Mouse (Mus musculus) erythroblast, embryonic 14.5 days (primary cell): ENCODE measurements around the gene Diaph2. TPM values are rescaled to one million over a fixed set of nuclear protein-coding genes. Genes with fewer than 3 reads are reported as not detected.

Experiments
- H3K27me3 ChIP-seq: 2 replicates; pipeline ENCODE4 v1.6.1; 2012; ENCODE audit warnings: inconsistent platforms; ENCODE audit not compliant: control insufficient read depth
- H3K36me3 ChIP-seq: 2 replicates; pipeline ENCODE4 v1.6.1; 2012; ENCODE audit warnings: mild to moderate bottlenecking, inconsistent platforms; ENCODE audit not compliant: control insufficient read depth
- H3K4me1 ChIP-seq: 2 replicates; pipeline ENCODE4 v1.6.1; 2012; ENCODE audit warnings: inconsistent platforms; ENCODE audit not compliant: control insufficient read depth
- H3K4me3 ChIP-seq: replicated peaks from 2 replicates; pipeline ENCODE3; 2012; ENCODE audit warnings: moderate library complexity, mild to moderate bottlenecking, inconsistent platforms
- H3K9me3 ChIP-seq: 2 replicates; pipeline ENCODE4 v1.6.1; 2012; ENCODE audit warnings: low read length, inconsistent platforms, mixed read lengths; ENCODE audit not compliant: control insufficient read depth
- GATA1 ChIP-seq: IDR thresholded peaks from 2 replicates; pipeline ENCODE4 v1.6.1; 2012; ENCODE audit warnings: low read length, inconsistent platforms, mixed read lengths
- TAL1 ChIP-seq: IDR thresholded peaks from 3 replicates; pipeline ENCODE4 v1.6.1; 2012; ENCODE audit warnings: low read length, inconsistent platforms, mixed read lengths
- polyA plus RNA-seq: library from polyadenylated mRNA; stranded (reverse); fragments of >175 nt; gene quantifications from 2 replicates; pipeline ENCODE4 v1.2.3, GENCODE M21; 2012

The Diaph2 gene
- polyA plus RNA-seq, 1 experiment: not detected

- H3K27me3 ChIP-seq: no peaks in the 10 kb centered on the region
- no peak overlapping the region for H3K4me3 ChIP-seq
- H3K36me3 ChIP-seq: no peaks in the 10 kb centered on the region
- TF ChIP-seq GATA1 (no peak), TAL1 (no peak)
- no peaks in the 10 kb centered on the region for H3K9me3 ChIP-seq
- no peaks in the 10 kb centered on the region for H3K4me1 ChIP-seq
Observed at GRCm38 (mm10) chrX:130212227-130212626, 462.7 kb downstream of the Diaph2 start.

DNA sequence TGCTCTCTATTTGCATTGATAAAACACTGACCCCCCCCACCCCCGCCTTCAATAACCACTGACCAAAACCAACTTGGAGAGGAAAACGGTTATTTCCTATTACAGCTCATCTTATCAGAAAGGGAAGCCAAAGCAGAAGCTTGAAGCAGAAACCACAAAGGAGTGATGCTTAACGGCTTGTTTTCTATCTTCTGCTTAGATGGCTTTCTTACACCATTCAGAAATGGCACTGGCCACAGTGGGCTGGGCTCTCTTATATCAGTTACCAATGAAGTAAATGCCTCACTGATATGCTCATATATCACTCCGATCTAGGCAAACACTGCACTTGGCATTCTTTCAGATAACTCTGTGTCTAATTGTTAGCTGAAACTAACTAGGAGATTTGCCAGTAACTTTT, 463.2 kb downstream of the Diaph2 start:
- H3K4me1 ChIP-seq: no peaks in the 10 kb centered on the region
- no peaks in the 10 kb centered on the region for H3K36me3 ChIP-seq
- no peaks in the 10 kb centered on the region for H3K27me3 ChIP-seq
- TF ChIP-seq TAL1 (no peak), GATA1 (no peak)
- no peak overlapping the region for H3K4me3 ChIP-seq
- no peaks in the 10 kb centered on the region for H3K9me3 ChIP-seq

- Histone ChIP-seq H3K4me3 (no peak overlapping the region), H3K27me3 (no peaks in the 10 kb centered on the region), H3K36me3 (no peaks in the 10 kb centered on the region), H3K9me3 (no peaks in the 10 kb centered on the region), H3K4me1 (no peaks in the 10 kb centered on the region)
- TF ChIP-seq GATA1 (no peak), TAL1 (no peak)
Observed at GRCm38 (mm10) chrX:130230045-130230444, 480.5 kb downstream of the Diaph2 start.

DNA sequence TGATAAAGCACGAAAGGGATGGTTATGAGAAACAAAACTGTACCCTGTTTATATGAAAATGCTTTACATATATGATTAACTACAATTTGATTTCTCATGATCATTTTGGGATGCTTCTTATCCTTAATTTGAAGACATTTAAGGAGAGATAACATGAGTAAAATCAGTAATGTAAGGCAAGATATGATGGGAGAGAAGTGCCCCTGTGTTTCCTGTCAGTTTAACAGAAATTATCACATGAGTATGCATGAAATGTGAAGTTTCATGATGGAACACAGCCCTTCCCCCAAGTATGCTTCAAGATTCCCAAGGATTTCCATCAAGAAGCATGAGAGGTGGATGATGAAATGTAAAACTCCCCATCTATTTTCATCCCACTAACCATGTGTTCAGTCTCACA, 485.6 kb downstream of the Diaph2 start:
- H3K27me3 ChIP-seq: no peaks in the 10 kb centered on the region
- no peaks in the 10 kb centered on the region for H3K9me3 ChIP-seq
- H3K4me3 ChIP-seq: no peak overlapping the region
- no peak for TF ChIP-seq GATA1
- TF ChIP-seq TAL1: no peak
- H3K36me3 ChIP-seq: no peaks in the 10 kb centered on the region
- H3K4me1 ChIP-seq: no peaks in the 10 kb centered on the region

GRCm38 (mm10) chrX:130246652-130247051, 497.1 kb downstream of the Diaph2 start:
- Histone ChIP-seq H3K9me3 (no peaks in the 10 kb centered on the region), H3K4me1 (no peaks in the 10 kb centered on the region), H3K36me3 (no peaks in the 10 kb centered on the region), H3K4me3 (no peak overlapping the region), H3K27me3 (no peaks in the 10 kb centered on the region)
- TF ChIP-seq GATA1: no peak

DNA sequence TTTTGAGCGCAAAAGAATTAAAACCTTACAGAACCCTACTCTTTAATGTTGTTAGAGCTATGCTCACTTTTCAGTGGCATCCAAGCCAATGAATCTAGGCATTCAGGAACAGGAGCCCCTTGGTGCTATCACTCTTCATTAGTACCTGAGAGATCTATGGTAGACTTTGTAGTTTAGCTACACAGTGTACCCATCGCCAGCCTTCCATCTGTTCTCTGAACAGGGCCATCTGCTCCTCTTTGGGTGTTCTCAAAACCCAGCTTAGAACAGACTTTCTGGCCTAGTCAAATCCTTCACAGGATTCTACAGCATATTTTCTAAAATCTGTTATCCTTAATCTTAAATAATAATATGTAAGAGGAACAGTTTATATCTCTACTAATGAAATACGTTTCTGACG, 504.1 kb downstream of the Diaph2 start:
- no peaks in the 10 kb centered on the region for H3K9me3 ChIP-seq
- H3K4me1 ChIP-seq: no peaks in the 10 kb centered on the region
- TF ChIP-seq GATA1 (no peak), TAL1 (no peak)
- no peaks in the 10 kb centered on the region for H3K36me3 ChIP-seq
- H3K27me3 ChIP-seq: no peaks in the 10 kb centered on the region
- no peak overlapping the region for H3K4me3 ChIP-seq

- TF ChIP-seq TAL1 (no peak), GATA1 (no peak)
- Histone ChIP-seq H3K27me3 (no peaks in the 10 kb centered on the region), H3K4me3 (no peak overlapping the region), H3K36me3 (no peaks in the 10 kb centered on the region), H3K4me1 (no peaks in the 10 kb centered on the region), H3K9me3 (no peaks in the 10 kb centered on the region)
Observed at GRCm38 (mm10) chrX:130265707-130266106, 516.2 kb downstream of the Diaph2 start.

DNA sequence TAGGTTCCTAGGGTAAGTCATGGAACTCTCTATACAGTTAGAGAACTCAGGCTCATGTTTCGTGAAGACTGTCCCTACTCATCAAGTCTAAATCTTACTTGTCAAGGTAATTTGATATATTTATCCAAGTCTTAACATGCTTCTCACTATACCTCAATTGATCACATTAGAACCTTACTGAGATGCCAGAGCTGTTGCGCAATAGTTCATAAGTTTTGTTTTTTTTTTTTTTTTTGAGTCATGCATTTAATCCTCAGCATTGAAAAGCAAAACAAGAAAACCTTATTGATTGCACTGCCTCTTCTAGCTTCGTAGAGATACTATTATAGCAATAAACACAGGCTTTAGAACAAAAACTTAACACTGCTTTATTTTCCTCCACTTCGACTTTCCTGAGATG, 529.6 kb downstream of the Diaph2 start:
- H3K27me3 ChIP-seq: no peaks in the 10 kb centered on the region
- H3K9me3 ChIP-seq: no peaks in the 10 kb centered on the region
- no peaks in the 10 kb centered on the region for H3K4me1 ChIP-seq
- TF ChIP-seq GATA1: no peak
- no peak for TF ChIP-seq TAL1
- no peak overlapping the region for H3K4me3 ChIP-seq
- H3K36me3 ChIP-seq: no peaks in the 10 kb centered on the region

DNA sequence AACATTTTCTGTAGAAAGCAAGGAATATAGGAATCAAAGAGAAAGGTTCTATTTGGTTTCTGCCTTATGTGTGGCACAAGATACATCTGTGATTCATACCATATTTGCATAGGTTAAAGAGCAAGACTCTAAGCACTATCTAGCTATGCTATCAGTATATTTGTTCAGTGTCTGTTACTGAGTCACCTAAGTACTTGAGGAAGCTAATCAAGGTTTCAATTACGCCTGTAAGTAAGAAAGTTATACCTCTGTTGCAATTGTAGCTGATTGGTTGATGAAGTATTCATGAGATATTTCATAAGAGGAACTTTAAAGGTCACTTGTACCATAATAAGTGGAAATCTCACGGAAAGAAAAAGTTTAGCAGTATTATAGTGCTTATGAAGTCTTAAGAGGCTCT, 531.9 kb downstream of the Diaph2 start:
- H3K4me1 ChIP-seq: no peaks in the 10 kb centered on the region
- no peaks in the 10 kb centered on the region for H3K9me3 ChIP-seq
- H3K36me3 ChIP-seq: no peaks in the 10 kb centered on the region
- no peaks in the 10 kb centered on the region for H3K27me3 ChIP-seq
- no peak for TF ChIP-seq TAL1
- TF ChIP-seq GATA1: no peak
- no peak overlapping the region for H3K4me3 ChIP-seq

DNA sequence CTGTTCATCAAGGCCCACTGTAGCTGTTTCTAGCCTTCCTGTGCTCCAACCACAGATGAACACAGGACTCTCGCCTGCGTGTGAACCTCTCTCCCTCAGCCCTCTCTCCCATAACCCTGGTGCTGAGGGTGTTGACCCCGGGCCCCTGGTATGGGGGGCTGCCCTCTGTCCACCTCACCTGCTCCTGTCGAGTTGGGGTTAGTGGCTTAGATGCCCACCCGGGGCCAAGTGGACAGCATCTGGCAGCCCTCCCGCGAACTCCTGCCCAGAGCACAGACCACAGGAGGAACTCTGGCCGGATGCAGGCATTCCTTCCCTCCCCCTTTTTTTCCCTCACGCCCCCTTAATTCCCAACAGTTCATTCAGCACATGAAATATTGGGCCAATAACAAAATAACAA, 537.5 kb downstream of the Diaph2 start:
- H3K4me1 ChIP-seq: no peaks in the 10 kb centered on the region
- no peak overlapping the region for H3K4me3 ChIP-seq
- no peaks in the 10 kb centered on the region for H3K27me3 ChIP-seq
- no peaks in the 10 kb centered on the region for H3K9me3 ChIP-seq
- TF ChIP-seq GATA1: no peak
- no peak for TF ChIP-seq TAL1
- no peaks in the 10 kb centered on the region for H3K36me3 ChIP-seq

GRCm38 (mm10) chrX:130289775-130290174, 540.2 kb downstream of the Diaph2 start:
- Histone ChIP-seq H3K9me3 (no peaks in the 10 kb centered on the region), H3K36me3 (no peaks in the 10 kb centered on the region), H3K4me1 (no peaks in the 10 kb centered on the region), H3K27me3 (no peaks in the 10 kb centered on the region), H3K4me3 (no peak overlapping the region)
- TF ChIP-seq GATA1: no peak
- no peak for TF ChIP-seq TAL1
